Mouse (Mus musculus): ENCODE measurements around the gene Gm37240. TPM values are rescaled to one million over a fixed set of nuclear protein-coding genes. Genes with fewer than 3 reads are reported as not detected.

Gene Gm37240
- polyA plus RNA-seq, 1 experiment from 2014 or later = 0.16 TPM

DNA sequence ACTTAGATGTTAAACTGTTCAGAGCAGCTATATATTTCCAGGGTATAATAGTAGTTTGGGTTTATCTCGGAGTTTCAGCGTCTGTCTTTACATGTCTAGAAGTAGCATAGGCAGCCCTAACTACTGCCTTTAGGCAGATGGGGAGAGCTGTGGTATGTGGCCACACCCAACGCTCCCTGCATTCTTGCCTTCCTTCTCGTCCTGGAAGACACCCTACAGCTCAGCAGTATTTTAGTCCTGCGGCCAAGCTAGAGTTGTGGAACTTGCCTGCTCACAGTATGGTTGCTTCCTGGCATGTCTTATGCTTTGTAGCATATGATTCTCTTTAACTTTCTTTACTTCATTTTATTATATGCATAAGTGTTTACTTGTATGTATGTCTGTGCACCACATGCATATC, 915.8 kb downstream of the Gm37240 start:
- peaks cover 59% of the 10 kb centered on the region for H3K36me3 ChIP-seq
- no peak for ATAC-seq
- no peak overlapping the region for H3K4me3 ChIP-seq (replicated peaks)
- no peak overlapping the region for H3K9ac ChIP-seq (replicated peaks)
- H3K4me1 ChIP-seq (replicated peaks) = no peaks in the 10 kb centered on the region; the same call in 1 of the 2 replicates
- no peaks in the 10 kb centered on the region for H3K27me3 ChIP-seq
- H3K9me3 ChIP-seq = no peaks in the 10 kb centered on the region
- H3K4me2 ChIP-seq (replicated peaks) = no peak overlapping the region
- no peak overlapping the region for H3K27ac ChIP-seq
- 88% methylated on average over 5 of the region's 5 CpGs for WGBS

DNA sequence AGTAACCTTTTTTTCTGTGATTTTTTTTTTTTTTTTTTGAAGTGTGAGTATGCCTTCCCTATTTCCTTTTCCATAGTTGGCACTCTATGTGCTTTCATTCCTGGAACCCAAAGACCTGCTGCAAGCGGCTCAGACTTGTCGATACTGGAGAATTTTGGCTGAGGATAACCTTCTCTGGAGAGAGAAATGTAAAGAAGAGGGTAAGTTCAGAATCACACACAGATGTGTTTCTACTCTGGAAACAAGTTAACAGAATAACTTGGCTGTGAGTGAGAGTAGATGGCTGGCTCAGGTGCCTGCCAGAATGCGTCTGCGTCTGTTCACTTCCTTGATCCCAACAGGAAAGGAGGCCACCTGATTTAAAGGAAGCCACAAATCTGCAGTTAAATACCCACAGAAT, 920.0 kb downstream of the Gm37240 start:
- Histone ChIP-seq H3K9me3 (no peaks in the 10 kb centered on the region), H3K4me3 (replicated peaks) (no peak overlapping the region), H3K27ac (no peak overlapping the region), H3K36me3 (peaks cover 42% of the 10 kb centered on the region), H3K27me3 (no peaks in the 10 kb centered on the region), H3K4me1 (replicated peaks) (no peaks in the 10 kb centered on the region), H3K4me2 (replicated peaks) (no peak overlapping the region), H3K9ac (replicated peaks) (no peak overlapping the region)
- ATAC-seq = no peak
- WGBS = 98% methylated on average over 4 of the region's 4 CpGs

DNA sequence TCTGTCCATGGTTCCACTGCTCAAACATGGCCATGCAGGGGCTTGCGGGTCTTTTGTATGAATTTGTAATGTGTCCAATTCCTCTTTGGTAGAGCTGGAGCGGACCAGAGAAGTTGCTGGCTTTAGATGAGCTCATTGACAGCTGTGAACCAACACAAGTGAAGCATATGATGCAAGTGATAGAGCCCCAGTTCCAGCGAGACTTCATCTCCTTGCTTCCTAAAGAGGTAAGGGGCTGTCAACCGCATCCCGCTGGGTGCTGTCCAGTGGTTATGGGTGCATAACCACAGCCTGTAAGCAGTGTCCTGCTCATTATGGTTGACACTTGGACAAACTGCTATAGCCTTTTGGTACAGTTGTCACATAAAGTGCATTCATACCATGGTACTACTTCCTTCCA, 922.2 kb downstream of the Gm37240 start:
- no peak overlapping the region for H3K9ac ChIP-seq (replicated peaks)
- no peaks in the 10 kb centered on the region for H3K4me1 ChIP-seq (replicated peaks)

DNA sequence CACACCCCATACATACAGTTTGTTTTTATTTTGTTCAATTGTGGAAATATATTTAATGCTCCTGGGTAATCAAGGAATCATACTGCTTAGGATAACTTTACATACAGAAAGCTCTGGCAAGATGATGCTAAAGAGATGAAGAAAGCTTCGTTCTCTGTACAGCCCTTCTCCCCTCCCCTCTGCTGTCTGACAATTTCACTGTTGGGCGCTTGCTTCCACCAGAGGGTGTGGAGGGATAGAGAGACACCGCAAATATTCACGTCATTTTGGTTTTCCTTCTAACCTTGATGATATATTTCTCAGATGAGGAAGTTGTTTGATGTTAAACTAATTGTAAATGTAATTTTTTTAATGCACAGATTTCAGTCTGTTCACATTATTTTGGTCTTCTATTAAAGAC, 931.5 kb downstream of the Gm37240 start:
- H3K9ac ChIP-seq (replicated peaks) = no peak overlapping the region
- no peaks in the 10 kb centered on the region for H3K27me3 ChIP-seq
- H3K36me3 ChIP-seq = peaks cover 7% of the 10 kb centered on the region
- H3K4me2 ChIP-seq (replicated peaks) = no peak overlapping the region
- H3K27ac ChIP-seq = no peak overlapping the region
- H3K4me1 ChIP-seq (replicated peaks) = peaks cover 16% of the 10 kb centered on the region
- WGBS = 33% methylated on average over 4 of the region's 4 CpGs
- H3K9me3 ChIP-seq = no peaks in the 10 kb centered on the region
- no peak overlapping the region for H3K4me3 ChIP-seq (replicated peaks)
- no peak for ATAC-seq

More for the DNA sequence above, 922.2 kb downstream of the Gm37240 start:
- Histone ChIP-seq H3K36me3 (peaks cover 38% of the 10 kb centered on the region), H3K9me3 (no peaks in the 10 kb centered on the region), H3K4me2 (replicated peaks) (no peak overlapping the region), H3K27me3 (no peaks in the 10 kb centered on the region), H3K27ac (no peak overlapping the region), H3K4me3 (replicated peaks) (no peak overlapping the region)
- ATAC-seq = no peak
- 93% methylated on average over 5 of the region's 5 CpGs for WGBS

DNA sequence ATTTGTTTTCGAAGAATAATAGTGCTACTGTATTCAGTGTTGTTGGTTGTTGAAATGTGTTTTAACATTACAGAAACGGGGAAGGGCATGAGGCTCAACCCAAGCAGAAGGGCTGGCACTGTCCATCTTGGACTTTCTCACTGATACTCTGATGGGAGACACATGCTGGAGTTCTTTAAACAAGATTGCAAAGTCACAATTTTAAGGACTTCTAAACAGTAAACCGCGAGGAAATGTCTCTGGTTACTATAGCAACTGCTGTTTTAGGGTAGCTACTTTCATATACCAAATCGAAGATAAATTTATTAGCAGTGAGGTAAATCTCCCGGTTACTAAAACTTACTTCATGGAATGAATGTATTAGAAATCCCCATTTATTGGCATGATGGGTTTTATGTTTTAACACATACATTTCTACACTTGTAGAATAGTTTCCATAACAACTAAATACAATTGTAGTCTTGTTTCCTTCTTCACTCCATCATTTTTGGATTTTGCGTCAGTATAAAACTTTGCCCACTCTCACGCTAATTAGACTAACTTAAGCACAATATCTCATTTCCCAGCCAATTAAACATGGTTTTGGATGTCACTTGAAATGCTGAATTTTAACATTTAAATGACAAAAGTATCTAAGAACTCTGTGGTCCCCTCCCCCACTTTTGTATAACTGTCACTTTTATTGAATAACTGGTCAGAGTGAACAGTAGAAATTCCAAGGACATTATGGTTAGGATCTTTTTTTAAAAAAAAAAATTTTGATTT, 932.1 kb downstream of the Gm37240 start:
- Histone ChIP-seq H3K36me3 (peaks cover 5% of the 10 kb centered on the region), H3K27ac (no peak overlapping the region), H3K4me2 (replicated peaks) (0 out of 2 replicates have a peak overlapping the region, but pooled peaks have one; percentile 9), H3K27me3 (no peaks in the 10 kb centered on the region), H3K9me3 (no peaks in the 10 kb centered on the region), H3K9ac (replicated peaks) (no peak overlapping the region), H3K4me3 (replicated peaks) (no peak overlapping the region), H3K4me1 (replicated peaks) (peaks cover 16% of the 10 kb centered on the region)
- ATAC-seq = no peak
- WGBS = 60% methylated on average over 8 of the region's 8 CpGs

- Histone ChIP-seq H3K4me2 (replicated peaks) (peak overlapping the region; percentile 59), H3K27ac (peak overlapping the region; percentile 84), H3K27me3 (no peaks in the 10 kb centered on the region), H3K9ac (replicated peaks) (peak overlapping the region; percentile 66), H3K9me3 (no peaks in the 10 kb centered on the region), H3K36me3 (no peaks in the 10 kb centered on the region), H3K4me1 (replicated peaks) (peaks cover 16% of the 10 kb centered on the region), H3K4me3 (replicated peaks) (peak overlapping the region; percentile 53)
- ATAC-seq = peak; percentile 41
- 47% methylated on average over 7 of the region's 7 CpGs for WGBS
Measured at GRCm38 (mm10) chr3:84952585-84953187, 934.6 kb downstream of the Gm37240 start.

- 1% methylated on average over 13 of the region's 13 CpGs for WGBS
- no peaks in the 10 kb centered on the region for H3K27me3 ChIP-seq
- peaks cover 16% of the 10 kb centered on the region for H3K4me1 ChIP-seq (replicated peaks)
- H3K4me2 ChIP-seq (replicated peaks) = peak overlapping the region; percentile 59
- peak; percentile 98 for ATAC-seq
- H3K9me3 ChIP-seq = no peaks in the 10 kb centered on the region
- H3K27ac ChIP-seq = peak overlapping the region; percentile 84
- peak overlapping the region; percentile 53 for H3K4me3 ChIP-seq (replicated peaks)
- H3K36me3 ChIP-seq = no peaks in the 10 kb centered on the region
- H3K9ac ChIP-seq (replicated peaks) = peak overlapping the region; percentile 66
Measured at GRCm38 (mm10) chr3:84952135-84952534, 935.2 kb downstream of the Gm37240 start.

- H3K27me3 ChIP-seq = no peaks in the 10 kb centered on the region
- WGBS = 27% methylated on average over 2 of the region's 2 CpGs
- no peaks in the 10 kb centered on the region for H3K36me3 ChIP-seq
- peak overlapping the region; percentile 53 for H3K4me3 ChIP-seq (replicated peaks)
- peak; percentile 76 for ATAC-seq
- H3K9ac ChIP-seq (replicated peaks) = peak overlapping the region; percentile 66
- peak overlapping the region; percentile 59 for H3K4me2 ChIP-seq (replicated peaks)
- H3K27ac ChIP-seq = peak overlapping the region; percentile 84
- H3K4me1 ChIP-seq (replicated peaks) = peaks cover 16% of the 10 kb centered on the region
- H3K9me3 ChIP-seq = no peaks in the 10 kb centered on the region
Measured at GRCm38 (mm10) chr3:84951698-84952097, 935.6 kb downstream of the Gm37240 start.

DNA sequence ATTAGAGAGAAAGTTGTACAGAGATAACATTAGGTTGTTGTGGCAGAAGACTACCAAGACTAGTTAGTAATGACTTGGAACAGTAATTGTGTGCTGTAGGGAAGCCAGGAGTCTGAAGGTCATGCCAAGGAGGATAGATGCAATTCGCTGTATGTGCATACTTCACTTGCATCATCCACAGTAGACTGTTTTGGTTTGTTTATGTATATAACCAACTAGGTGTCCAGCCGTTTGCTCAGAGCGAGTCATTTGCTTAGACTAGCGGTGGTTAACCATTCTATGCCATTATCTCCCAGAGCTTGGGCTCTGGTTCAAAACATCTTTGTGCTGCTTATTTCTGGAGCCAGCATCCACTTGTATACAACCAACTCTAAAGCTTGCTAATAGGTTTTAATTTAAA, 937.9 kb downstream of the Gm37240 start:
- WGBS = 96% methylated on average over 4 of the region's 4 CpGs
- no peak for ATAC-seq
- Histone ChIP-seq H3K27me3 (no peaks in the 10 kb centered on the region), H3K4me1 (replicated peaks) (peaks cover 12% of the 10 kb centered on the region), H3K4me3 (replicated peaks) (no peak overlapping the region), H3K36me3 (no peaks in the 10 kb centered on the region), H3K4me2 (replicated peaks) (no peak overlapping the region), H3K9me3 (no peaks in the 10 kb centered on the region; the same call in 1 of the 2 replicates), H3K9ac (replicated peaks) (no peak overlapping the region), H3K27ac (no peak overlapping the region)

- no peak for ATAC-seq
- Histone ChIP-seq H3K4me3 (replicated peaks) (no peak overlapping the region), H3K9me3 (no peaks in the 10 kb centered on the region; the same call in 1 of the 2 replicates), H3K9ac (replicated peaks) (no peak overlapping the region), H3K4me1 (replicated peaks) (no peaks in the 10 kb centered on the region; the same call in 1 of the 2 replicates), H3K36me3 (no peaks in the 10 kb centered on the region), H3K27ac (no peak overlapping the region), H3K27me3 (no peaks in the 10 kb centered on the region), H3K4me2 (replicated peaks) (no peak overlapping the region)
- WGBS = 95% methylated on average over 1 of the region's 1 CpGs
Measured at GRCm38 (mm10) chr3:84946381-84946780, 940.9 kb downstream of the Gm37240 start.

GRCm38 (mm10) chr3:84944933-84945332, 942.4 kb downstream of the Gm37240 start:
- Histone ChIP-seq H3K4me2 (replicated peaks) (no peak overlapping the region), H3K4me3 (replicated peaks) (no peak overlapping the region), H3K36me3 (no peaks in the 10 kb centered on the region), H3K27me3 (no peaks in the 10 kb centered on the region), H3K4me1 (replicated peaks) (no peaks in the 10 kb centered on the region), H3K9ac (replicated peaks) (no peak overlapping the region), H3K9me3 (no peaks in the 10 kb centered on the region; the same call in 1 of the 2 replicates), H3K27ac (no peak overlapping the region)
- WGBS = 96% methylated on average over 3 of the region's 3 CpGs
- no peak for ATAC-seq

Measured in midbrain, embryonic 13.5 days (tissue).